Mouse (Mus musculus) stomach, embryonic 15.5 days (tissue): ENCODE data around the gene Pomt2. TPM values are rescaled to one million over a fixed set of nuclear protein-coding genes. Genes with fewer than 3 reads are reported as not detected.

ENCODE experiments used
- ATAC-seq: fragments of 200-750 bp; cut with Nextera tagmentation; 2 replicates; pipeline ENCODE4 v1.8.0; 2017; ENCODE audit warnings: low read depth, moderate number of reproducible peaks, moderate TSS enrichment; ENCODE audit not compliant: insufficient read depth, low FRiP score
- H3K27ac ChIP-seq: fragments of 300-500 bp; sonication (generic); 2 replicates; pipeline ENCODE4 v1.5.1; 2015; ENCODE audit warnings: mild to moderate bottlenecking, inconsistent platforms
- H3K27me3 ChIP-seq: fragments of 300-500 bp; sonication (generic); replicated peaks from 2 replicates; pipeline ENCODE4 v1.6.1; 2015; ENCODE audit warnings: inconsistent platforms
- H3K36me3 ChIP-seq: fragments of 300-500 bp; sonication (generic); 2 replicates; pipeline ENCODE4 v1.6.1; 2015; ENCODE audit warnings: inconsistent platforms
- H3K4me1 ChIP-seq: fragments of 300-500 bp; sonication (generic); 2 replicates; pipeline ENCODE4 v1.6.1; 2015; ENCODE audit warnings: inconsistent platforms
- H3K4me2 ChIP-seq: fragments of 300-500 bp; sonication (generic); 2 replicates; pipeline ENCODE4 v1.6.1; 2015; ENCODE audit warnings: mild to moderate bottlenecking, inconsistent platforms
- H3K4me3 ChIP-seq: fragments of 300-500 bp; sonication (generic); replicated peaks from 2 replicates; pipeline ENCODE4 v1.5.1; 2015; ENCODE audit warnings: inconsistent platforms
- H3K9ac ChIP-seq: fragments of 300-500 bp; sonication (generic); 2 replicates; pipeline ENCODE4 v1.6.1; 2015; ENCODE audit warnings: inconsistent platforms
- H3K9me3 ChIP-seq: fragments of 300-500 bp; sonication (generic); 2 replicates; pipeline ENCODE4 v1.6.1; 2016; ENCODE audit warnings: inconsistent platforms
- WGBS: fragments of 180-500 bp; shearing (Covaris S2); methylation state at CpG from one replicate; pipeline ENCODE4 v1.1.7; 2015; 5-methylcytosine and 5-hydroxymethylcytosine counted together
- polyA plus RNA-seq: library from polyadenylated mRNA; unstranded; fragments of >200 nt; fragmentation: Nextera tagmentation; extraction: Ambion mirVana; gene quantifications from 2 replicates; pipeline ENCODE4 v1.2.1, GENCODE M21; 2015

The Pomt2 gene
- polyA plus RNA-seq, 1 experiment from 2014 or later: 12.3 TPM

- Histone ChIP-seq H3K9me3 (no peaks in the 10 kb centered on the region), H3K36me3 (peaks cover 9% of the 10 kb centered on the region; the same call in 1 of the 2 replicates), H3K27me3 (no peaks in the 10 kb centered on the region), H3K4me1 (no peaks in the 10 kb centered on the region), H3K4me3 (no peak overlapping the region), H3K9ac (no peak overlapping the region), H3K4me2 (no peak overlapping the region), H3K27ac (no peak overlapping the region)
- 80% methylated on average over 4 of the region's 4 CpGs for WGBS
- no peak for ATAC-seq
These were observed 25.7 kb downstream of the Pomt2 start for GRCm38 (mm10) chr12:87121918-87122589.

- Histone ChIP-seq H3K4me2 (no peak overlapping the region), H3K9ac (no peak overlapping the region), H3K27me3 (peaks cover 4% of the 10 kb centered on the region), H3K4me3 (no peak overlapping the region), H3K36me3 (peaks cover 8% of the 10 kb centered on the region; the same call in 1 of the 2 replicates), H3K4me1 (no peaks in the 10 kb centered on the region), H3K27ac (no peak overlapping the region), H3K9me3 (no peaks in the 10 kb centered on the region)
- no peak; the same call in 1 of the 2 replicates for ATAC-seq
- 61% methylated on average over 3 of the region's 3 CpGs for WGBS
These were observed 40.3 kb downstream of the Pomt2 start for GRCm38 (mm10) chr12:87107357-87107977.

DNA sequence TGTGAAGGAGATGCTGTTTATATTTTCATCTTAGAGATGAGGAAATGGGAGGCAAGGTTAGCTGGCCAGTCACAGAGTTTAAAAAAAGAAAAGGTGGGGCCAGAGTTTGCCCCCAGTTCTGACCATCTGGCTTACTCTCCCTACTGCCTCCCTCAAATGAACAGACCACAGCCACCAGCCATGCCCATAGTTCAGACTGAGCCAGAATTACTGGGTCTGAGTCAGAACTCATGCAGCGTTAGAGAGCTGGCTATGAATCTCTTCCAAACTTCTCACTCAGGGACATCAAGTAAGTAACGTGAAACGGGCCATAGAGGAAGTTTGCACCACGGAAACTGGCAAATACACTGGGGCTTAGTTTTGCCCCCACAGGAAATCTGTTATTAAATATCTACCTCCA, 43.0 kb downstream of the Pomt2 start:
- Histone ChIP-seq H3K4me2 (no peak overlapping the region), H3K9me3 (no peaks in the 10 kb centered on the region), H3K4me1 (peaks cover 6% of the 10 kb centered on the region), H3K9ac (no peak overlapping the region), H3K4me3 (no peak overlapping the region), H3K27ac (no peak overlapping the region), H3K27me3 (peaks cover 19% of the 10 kb centered on the region), H3K36me3 (no peaks in the 10 kb centered on the region)
- 60% methylated on average over 4 of the region's 4 CpGs for WGBS
- no peak for ATAC-seq

- no peak overlapping the region for H3K27ac ChIP-seq
- WGBS: 84% methylated on average over 4 of the region's 4 CpGs
- no peaks in the 10 kb centered on the region for H3K36me3 ChIP-seq
- no peak overlapping the region for H3K9ac ChIP-seq
- H3K9me3 ChIP-seq: no peaks in the 10 kb centered on the region
- H3K27me3 ChIP-seq: peaks cover 19% of the 10 kb centered on the region
- peaks cover 6% of the 10 kb centered on the region for H3K4me1 ChIP-seq
- no peak for ATAC-seq
- H3K4me3 ChIP-seq: no peak overlapping the region
- H3K4me2 ChIP-seq: no peak overlapping the region
These were observed 44.3 kb downstream of the Pomt2 start for GRCm38 (mm10) chr12:87103471-87103870.

DNA sequence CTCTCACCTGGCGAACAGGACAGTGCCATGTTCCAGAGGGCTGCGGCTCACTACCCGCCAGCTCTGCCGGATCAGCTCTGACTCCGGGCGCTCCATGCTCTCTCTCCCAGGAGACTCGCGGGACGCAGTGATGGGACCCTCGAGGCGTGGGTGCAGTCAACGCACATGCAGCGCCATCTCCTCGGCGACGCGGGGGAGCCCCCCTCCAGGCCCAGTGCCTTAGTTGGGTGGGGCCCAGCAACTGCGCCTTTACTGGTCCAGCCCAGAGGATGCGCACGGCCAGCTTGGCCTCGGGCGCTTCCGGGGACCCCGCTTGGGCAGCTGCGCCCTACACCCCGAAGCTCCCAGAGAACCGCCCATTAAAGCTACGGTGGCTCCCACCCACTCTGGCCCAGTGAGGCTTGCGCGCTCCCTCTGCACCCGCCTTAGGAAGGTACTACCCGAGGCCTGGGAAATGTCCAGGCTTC, 45.6 kb downstream of the Pomt2 start, which contains the start of gene Ngb:
Gene Ngb, minus strand, starts transcription at position 375 of the 467 bp plus-strand sequence.
- 4% methylated on average over 32 of the region's 32 CpGs for WGBS
- H3K4me1 ChIP-seq: peaks cover 6% of the 10 kb centered on the region
- no peak for ATAC-seq
- H3K9ac ChIP-seq: no peak within 1 kb of the TSS
- no peak within 1 kb of the TSS for H3K27ac ChIP-seq
- H3K27me3 ChIP-seq: peaks cover 19% of the 10 kb centered on the region
- H3K4me2 ChIP-seq: peak within 1 kb of the TSS; percentile 58
- no peaks in the 10 kb centered on the region for H3K9me3 ChIP-seq
- no peaks in the 10 kb centered on the region for H3K36me3 ChIP-seq
- peak within 1 kb of the TSS; percentile 28 for H3K4me3 ChIP-seq

DNA sequence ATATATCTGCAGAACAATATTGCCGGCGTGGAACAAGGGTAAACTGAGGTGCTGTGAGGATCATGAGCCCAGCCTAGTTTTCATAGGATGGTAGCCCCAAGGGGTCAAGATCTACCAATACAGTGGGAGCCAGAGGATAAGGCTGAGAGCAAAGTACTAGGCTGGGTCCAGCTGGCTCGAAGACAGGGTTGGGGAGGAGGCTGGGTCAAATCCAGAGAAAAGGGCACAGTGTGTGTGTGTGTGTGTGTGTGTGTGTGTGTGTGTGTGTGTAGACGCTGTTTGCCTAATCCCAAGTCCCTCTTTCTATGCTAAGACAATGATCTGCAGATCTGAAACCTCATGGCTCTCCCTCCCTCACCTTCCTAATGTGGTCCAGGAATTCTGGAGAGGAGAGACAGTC, 47.4 kb downstream of the Pomt2 start:
- H3K27ac ChIP-seq: no peak overlapping the region
- H3K4me1 ChIP-seq: peaks cover 6% of the 10 kb centered on the region
- ATAC-seq: no peak
- no peak overlapping the region for H3K4me3 ChIP-seq
- no peak overlapping the region for H3K9ac ChIP-seq
- peaks cover 19% of the 10 kb centered on the region for H3K27me3 ChIP-seq
- no peak overlapping the region for H3K4me2 ChIP-seq
- no peaks in the 10 kb centered on the region for H3K9me3 ChIP-seq
- no peaks in the 10 kb centered on the region for H3K36me3 ChIP-seq
- WGBS: 87% methylated on average over 4 of the region's 4 CpGs

- no peaks in the 10 kb centered on the region for H3K27me3 ChIP-seq
- no peak overlapping the region for H3K4me2 ChIP-seq
- H3K4me1 ChIP-seq: no peaks in the 10 kb centered on the region
These were observed 54.1 kb downstream of the Pomt2 start for GRCm38 (mm10) chr12:87093671-87094070.

GRCm38 (mm10) chr12:87093249-87093648, 54.5 kb downstream of the Pomt2 start:
- Histone ChIP-seq H3K36me3 (no peaks in the 10 kb centered on the region), H3K4me1 (no peaks in the 10 kb centered on the region), H3K27ac (no peak overlapping the region), H3K4me3 (no peak overlapping the region), H3K4me2 (no peak overlapping the region), H3K27me3 (no peaks in the 10 kb centered on the region), H3K9me3 (no peaks in the 10 kb centered on the region), H3K9ac (no peak overlapping the region)
- 55% methylated on average over 4 of the region's 4 CpGs for WGBS
- ATAC-seq: no peak

More at GRCm38 (mm10) chr12:87093671-87094070, 54.1 kb downstream of the Pomt2 start:
- WGBS: 46% methylated on average over 6 of the region's 6 CpGs
- Histone ChIP-seq H3K36me3 (no peaks in the 10 kb centered on the region), H3K27ac (no peak overlapping the region), H3K9me3 (no peaks in the 10 kb centered on the region), H3K9ac (no peak overlapping the region), H3K4me3 (no peak overlapping the region)
- no peak for ATAC-seq

DNA sequence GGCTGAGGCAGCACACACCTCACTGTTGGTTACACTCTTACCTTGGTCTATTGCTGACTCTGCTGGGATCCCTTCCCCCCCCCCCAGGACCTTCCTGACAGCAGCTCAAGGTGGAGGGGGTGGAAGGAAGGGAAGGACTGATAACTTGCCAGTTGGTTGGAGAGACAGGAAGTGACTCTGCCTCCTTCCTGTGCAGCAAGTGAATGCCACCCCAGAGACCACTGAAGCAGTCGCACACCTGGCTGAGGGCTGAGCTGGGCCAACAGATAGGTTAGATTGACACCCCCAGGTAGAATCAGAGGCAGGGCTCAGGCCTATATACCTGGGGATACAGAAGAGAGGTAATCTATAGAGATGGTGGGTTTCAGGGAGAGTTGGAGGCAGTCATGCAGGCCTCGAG, 55.9 kb downstream of the Pomt2 start:
- Histone ChIP-seq H3K4me1 (no peaks in the 10 kb centered on the region), H3K4me2 (no peak overlapping the region), H3K4me3 (no peak overlapping the region), H3K9ac (no peak overlapping the region), H3K27me3 (no peaks in the 10 kb centered on the region), H3K9me3 (no peaks in the 10 kb centered on the region), H3K36me3 (no peaks in the 10 kb centered on the region), H3K27ac (no peak overlapping the region)
- no peak for ATAC-seq
- 91% methylated on average over 2 of the region's 2 CpGs for WGBS

DNA sequence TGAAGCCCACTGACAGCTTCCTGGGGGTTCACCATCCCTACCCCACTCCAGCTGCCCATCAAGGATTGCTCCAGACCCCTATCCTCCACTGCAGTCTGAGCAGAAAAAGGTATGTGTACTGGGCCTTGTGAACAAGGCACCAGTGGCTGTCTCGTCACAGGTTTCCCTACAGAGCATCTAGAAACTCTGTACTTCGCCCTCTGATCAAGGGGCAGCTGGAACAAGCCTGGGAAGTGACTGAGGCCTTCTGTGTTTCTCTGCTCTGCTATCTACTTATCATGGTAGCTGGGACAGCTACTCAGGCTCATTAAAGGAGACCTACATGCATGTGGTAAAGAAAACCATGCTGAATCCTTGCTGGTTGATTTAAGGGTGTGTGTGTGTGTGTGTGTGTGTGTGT, 58.1 kb downstream of the Pomt2 start:
- H3K27me3 ChIP-seq: no peaks in the 10 kb centered on the region
- H3K9me3 ChIP-seq: no peaks in the 10 kb centered on the region
- H3K9ac ChIP-seq: no peak overlapping the region
- no peak overlapping the region for H3K4me2 ChIP-seq
- no peak overlapping the region for H3K4me3 ChIP-seq
- H3K4me1 ChIP-seq: no peaks in the 10 kb centered on the region
- no peaks in the 10 kb centered on the region for H3K36me3 ChIP-seq
- no peak overlapping the region for H3K27ac ChIP-seq
- 77% methylated on average over 2 of the region's 2 CpGs for WGBS
- no peak for ATAC-seq

- 74% methylated on average over 4 of the region's 4 CpGs for WGBS
- Histone ChIP-seq H3K27me3 (no peaks in the 10 kb centered on the region), H3K4me1 (no peaks in the 10 kb centered on the region), H3K4me2 (no peak overlapping the region), H3K9me3 (no peaks in the 10 kb centered on the region), H3K36me3 (no peaks in the 10 kb centered on the region), H3K9ac (no peak overlapping the region), H3K27ac (no peak overlapping the region), H3K4me3 (no peak overlapping the region)
- ATAC-seq: no peak
These were observed 58.5 kb downstream of the Pomt2 start for GRCm38 (mm10) chr12:87089255-87089654.

GRCm38 (mm10) chr12:87088331-87088730, 59.4 kb downstream of the Pomt2 start:
- Histone ChIP-seq H3K27me3 (no peaks in the 10 kb centered on the region), H3K4me1 (no peaks in the 10 kb centered on the region), H3K27ac (no peak overlapping the region), H3K4me3 (no peak overlapping the region), H3K4me2 (no peak overlapping the region), H3K36me3 (no peaks in the 10 kb centered on the region), H3K9me3 (no peaks in the 10 kb centered on the region), H3K9ac (no peak overlapping the region)
- WGBS: 43% methylated on average over 4 of the region's 4 CpGs
- ATAC-seq: no peak
